Comparison of ENCODE assay signal across 19 mouse cellular contexts in the genomic region with DNA sequence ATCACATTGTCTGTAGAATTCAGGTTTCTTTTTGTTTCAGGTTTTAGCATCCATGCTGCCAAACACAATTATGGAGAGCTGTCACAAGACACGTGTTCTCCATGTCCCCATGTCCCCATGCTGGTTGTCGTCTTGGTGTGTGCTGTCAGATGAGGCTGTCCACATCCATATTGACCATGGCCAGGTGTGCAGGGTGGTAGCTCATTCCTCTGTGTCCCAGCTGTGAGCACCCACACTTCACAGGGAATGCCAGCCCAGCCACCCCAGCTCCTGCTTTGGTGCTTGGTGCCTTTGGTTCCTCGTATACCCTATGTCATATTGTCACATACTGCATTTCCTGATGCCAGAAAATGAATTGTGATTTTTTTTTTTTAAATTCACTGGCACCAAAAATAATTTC. TPM values are rescaled to one million over a fixed set of nuclear protein-coding genes. Genes with fewer than 3 reads are reported as not detected.
"Had no signal": no experiment of that assay in that cellular context is flagged by ENCODE, and none has a peak within 500 bp of the region (broad histone marks: within the 10 kb centered on the region; RNA-seq: fewer than 3 reads in every experiment).

No protein-coding gene starts in this region.

- H3K27ac ChIP-seq: midbrain, embryonic 10.5 days; midbrain, embryonic 12.5 days; neural tube, embryonic 12.5 days; stomach, embryonic 15.5 days; stomach, postnatal 0 days had no signal

- DNase-seq: lung, adult 18-20 months; lung, embryonic 14.5 days; lung, postnatal 10 days; lung, postnatal 4 days; midbrain, embryonic 14.5 days; right cerebral cortex, postnatal 14 days; thymus, adult 2 months; thymus, postnatal 25 days; thymus, postnatal 4 days had no signal

- ATAC-seq: midbrain, embryonic 16.5 days had no signal

- H3K9me3 ChIP-seq: midbrain, embryonic 10.5 days; midbrain, embryonic 12.5 days; neural tube, embryonic 12.5 days; stomach, embryonic 15.5 days had no signal

- H3K27me3 ChIP-seq: midbrain, embryonic 12.5 days; neural tube, embryonic 12.5 days; stomach, embryonic 15.5 days had no signal

- H3K4me2 ChIP-seq: lung, embryonic 14.5 days; midbrain, embryonic 12.5 days; neural tube, embryonic 12.5 days; stomach, embryonic 15.5 days had no signal

- H3K4me3 ChIP-seq: midbrain, embryonic 10.5 days; midbrain, embryonic 12.5 days; neural tube, embryonic 12.5 days; stomach, embryonic 15.5 days had no signal

- H3K9ac ChIP-seq: lung, embryonic 14.5 days; midbrain, embryonic 12.5 days; neural tube, embryonic 12.5 days; stomach, embryonic 15.5 days had no signal

RNA-seq across cellular contexts. Expression of a gene that starts 4.5 kb away (rescaled TPM):
- total RNA-seq: megakaryocyte, adult 5-6 weeks; megakaryocyte-erythroid progenitor cell, adult 5-6 weeks; neutrophil, adult 5-6 weeks had no signal

RNA-seq across cellular contexts. Expression of a gene that starts 22.8 kb away (rescaled TPM):
- total RNA-seq: megakaryocyte, adult 5-6 weeks; megakaryocyte-erythroid progenitor cell, adult 5-6 weeks; neutrophil, adult 5-6 weeks had no signal
- polyA plus RNA-seq: spleen, adult 2 months had no signal

RNA-seq across cellular contexts. Expression of a gene that starts 37.7 kb away (rescaled TPM):
- total RNA-seq: megakaryocyte, adult 5-6 weeks; megakaryocyte-erythroid progenitor cell, adult 5-6 weeks; neutrophil, adult 5-6 weeks had no signal
- polyA plus RNA-seq: midbrain, embryonic 10.5 days; midbrain, embryonic 12.5 days; neural tube, embryonic 12.5 days had no signal
